Mouse (Mus musculus): Measurements from ENCODE around the gene Mroh8.
"Not testable (repeated sequence)": the region's sequence is repeated elsewhere in the genome, so short reads cannot be mapped to it uniquely, and the experiment has no call there.

Mroh8 gene

DNA sequence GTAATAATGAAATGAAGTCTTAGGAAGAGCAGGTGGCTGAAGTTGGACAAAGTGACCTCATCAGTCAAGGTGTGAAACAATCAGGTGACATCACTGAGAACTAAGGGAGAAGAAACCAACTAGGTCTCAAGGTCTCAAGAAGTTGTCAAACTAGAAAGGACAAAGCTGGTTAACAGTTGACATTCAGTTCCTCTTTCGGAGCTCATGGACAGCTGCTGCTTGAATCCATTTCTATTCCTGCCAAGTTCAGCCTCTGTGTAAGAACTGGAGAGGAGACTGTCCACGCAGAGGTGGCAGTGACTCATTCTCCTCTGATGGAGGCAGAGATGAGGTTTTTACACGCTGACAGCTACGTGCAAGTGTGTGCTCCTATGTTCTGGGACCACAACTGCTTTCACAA, 92.1 kb downstream of the Mroh8 start:
- DNase-seq, result no peak

DNA sequence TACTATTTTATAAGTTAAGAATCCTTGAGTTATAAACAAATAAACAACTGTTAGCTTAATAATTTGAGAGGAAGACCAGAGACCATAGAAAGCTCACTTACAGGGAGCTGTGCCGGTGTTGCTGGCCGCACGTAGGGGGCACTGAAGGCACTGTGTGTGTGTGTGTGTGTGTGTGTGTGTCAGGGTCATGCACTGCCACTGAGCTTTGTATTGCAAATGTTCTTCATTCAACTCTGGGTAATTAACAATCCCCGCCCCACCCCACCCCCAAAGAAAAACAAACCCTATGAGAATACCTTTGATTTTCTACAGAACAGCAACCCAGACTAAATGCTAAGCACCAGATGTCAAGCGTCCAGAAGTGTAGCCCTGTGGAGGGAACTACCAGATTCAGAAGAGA, 92.8 kb downstream of the Mroh8 start:
- no peak for DNase-seq

DNA sequence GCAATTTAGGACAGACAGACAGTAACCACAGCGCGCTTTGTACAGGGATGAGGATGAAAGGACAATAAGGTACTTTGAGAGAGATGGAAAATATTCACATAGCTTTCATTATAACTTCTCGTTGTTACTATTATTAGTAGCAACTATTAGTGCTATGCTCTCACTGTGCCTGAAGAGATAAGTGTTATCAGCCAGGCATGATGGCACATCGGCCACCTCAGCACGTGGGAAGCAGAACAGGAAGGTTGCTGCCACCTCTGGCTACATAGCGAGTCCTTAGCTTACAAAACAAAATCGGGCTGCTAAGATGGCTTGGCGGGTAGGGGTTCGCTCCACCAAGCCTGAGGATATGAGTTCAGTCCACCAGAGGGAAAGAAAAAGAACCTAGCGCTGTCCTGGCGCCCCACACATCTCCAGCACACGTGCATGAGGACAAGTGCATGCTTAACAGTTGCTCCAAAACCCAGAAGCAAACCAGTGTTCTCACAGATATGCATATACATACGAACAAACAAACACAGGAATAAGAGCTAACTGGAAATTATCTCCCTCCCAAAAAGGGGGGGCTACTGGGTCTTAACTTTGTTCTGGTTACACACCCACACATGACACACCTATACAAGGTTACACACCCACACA, 94.2 kb downstream of the Mroh8 start:
- no peak for DNase-seq

DNA sequence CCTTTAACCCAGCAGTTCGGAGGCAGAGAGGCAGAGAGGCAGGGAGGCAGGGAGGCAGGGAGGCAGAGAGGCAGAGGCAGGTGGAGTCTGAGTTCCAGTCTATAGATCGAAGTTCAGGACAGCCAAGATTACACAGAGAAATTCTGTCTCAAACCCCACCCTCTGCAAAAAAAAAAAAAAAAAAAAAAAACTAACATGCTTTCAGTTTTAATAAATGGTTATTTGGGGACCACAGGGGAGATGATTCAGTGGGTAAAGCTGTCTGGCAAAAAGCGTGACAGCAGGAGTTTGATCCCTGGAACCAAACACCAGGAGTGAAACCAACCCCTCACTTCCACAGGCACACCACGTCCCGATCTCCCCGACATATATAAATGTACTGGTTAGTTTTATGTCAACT, 101.2 kb downstream of the Mroh8 start:
- no peak for DNase-seq

DNA sequence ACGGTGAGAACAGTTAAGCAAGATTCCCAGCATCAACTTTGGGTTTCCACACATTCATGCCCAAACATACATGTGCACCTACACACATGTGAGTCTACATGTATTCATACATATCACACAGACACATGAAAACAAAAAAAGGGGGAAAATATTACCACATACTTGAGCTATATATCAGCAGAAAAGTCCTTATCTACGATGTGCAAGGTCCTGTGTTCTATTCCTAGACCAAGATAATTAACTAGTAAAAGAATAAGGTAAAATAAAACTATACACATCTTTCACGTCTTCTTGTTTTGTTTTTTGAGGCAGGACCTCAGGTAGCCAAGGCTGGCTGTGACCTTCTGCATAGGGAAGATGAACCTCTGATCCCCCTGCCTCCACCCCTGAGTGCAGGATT, 103.1 kb downstream of the Mroh8 start:
- DNase-seq, result no peak

DNA sequence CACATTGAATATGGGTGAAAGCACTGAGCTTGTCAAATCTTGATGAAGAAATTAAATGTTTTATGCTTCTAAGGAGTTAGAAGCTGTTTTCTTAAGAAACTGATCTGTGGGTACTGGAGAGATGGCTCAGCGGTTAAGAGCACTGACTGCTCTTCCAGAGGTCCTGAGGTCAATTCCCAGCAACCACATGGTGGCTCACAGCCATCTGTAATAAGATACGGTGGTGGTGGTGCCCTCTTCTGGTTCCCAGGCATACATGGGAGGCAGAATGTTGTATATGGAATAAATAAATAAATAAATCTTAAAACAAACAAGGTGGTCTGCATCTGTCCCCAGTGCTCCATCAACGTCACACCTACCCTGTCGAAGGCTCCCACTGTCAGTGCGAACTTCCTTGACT, 104.9 kb downstream of the Mroh8 start:
- no peak for DNase-seq

DNA sequence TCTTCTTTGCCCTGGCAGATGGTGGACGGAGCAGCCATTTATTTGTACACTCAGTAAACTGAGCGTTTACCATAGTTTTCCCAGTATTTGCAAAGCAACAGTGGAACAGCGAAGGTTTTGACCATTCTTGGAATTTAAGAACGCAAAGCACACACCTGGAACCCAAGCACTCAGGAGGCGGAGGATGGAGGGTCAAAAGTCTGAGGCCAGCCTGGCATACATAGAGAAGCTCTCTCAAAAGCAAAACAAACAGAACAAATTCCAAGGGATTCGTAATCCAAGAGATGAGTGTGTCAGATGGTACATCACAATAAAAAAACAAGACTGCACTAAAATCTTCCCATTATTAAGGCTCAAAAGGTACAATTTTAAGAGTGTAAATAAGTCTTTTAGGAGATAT, 105.8 kb downstream of the Mroh8 start:
- no peak for DNase-seq

DNA sequence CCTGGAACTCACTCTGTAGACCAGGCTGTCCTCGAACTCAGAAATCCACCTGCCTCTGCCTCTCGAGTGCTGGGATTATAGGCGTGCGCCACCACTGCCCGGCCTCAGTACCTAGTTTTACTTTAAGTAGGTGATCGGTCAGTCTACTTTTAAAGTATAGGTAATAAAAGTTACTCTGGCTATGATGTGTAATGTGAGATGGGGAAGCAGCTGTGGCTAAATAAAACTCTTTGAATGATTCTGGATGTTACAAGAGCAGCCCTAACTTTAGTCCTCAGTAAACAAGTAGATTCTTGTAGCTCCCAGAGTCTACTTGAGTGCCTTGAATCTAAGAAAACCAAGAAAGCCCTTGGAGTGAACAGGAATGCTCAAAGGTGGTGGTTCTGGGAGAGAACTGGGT, 106.4 kb downstream of the Mroh8 start:
- no peak for DNase-seq

DNA sequence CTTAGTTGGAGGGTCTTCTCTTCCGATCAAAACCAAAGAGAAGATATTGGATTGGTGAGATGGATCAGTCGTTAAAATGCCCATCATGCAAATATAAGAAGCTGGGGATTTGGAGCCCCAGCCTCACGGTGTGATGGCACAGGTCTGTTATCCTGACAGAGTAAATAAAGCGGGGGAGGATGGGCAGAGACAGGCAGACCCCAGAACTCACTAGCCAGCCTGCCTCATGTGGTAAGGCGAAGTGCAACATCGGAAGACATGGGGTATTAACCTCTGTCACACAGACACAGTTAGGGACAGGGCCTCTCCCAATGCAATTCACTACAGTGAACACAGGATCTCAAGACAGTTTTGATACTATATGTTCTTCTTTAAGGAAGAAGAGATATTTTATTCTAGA, 108.7 kb downstream of the Mroh8 start:
- no peak for DNase-seq

DNA sequence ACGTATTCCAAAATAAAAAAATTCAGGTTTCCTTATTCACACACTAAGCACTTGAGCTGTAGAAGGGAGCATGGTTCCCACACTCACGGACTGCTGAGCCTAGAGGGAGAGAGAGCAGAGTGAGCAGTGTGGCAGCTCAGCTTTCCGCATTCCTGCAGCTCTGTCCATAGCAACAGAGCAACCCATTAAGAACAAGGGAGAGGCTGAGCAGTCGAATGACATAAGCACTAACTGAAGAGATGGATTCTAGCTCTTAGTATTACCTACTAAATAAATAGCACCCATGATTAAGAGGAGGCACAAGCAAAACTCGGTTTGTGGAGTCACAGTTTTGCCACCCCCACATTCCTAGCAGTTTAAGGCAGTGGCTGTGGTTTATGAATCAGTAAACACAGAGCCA, 109.2 kb downstream of the Mroh8 start:
- no peak for DNase-seq

DNA sequence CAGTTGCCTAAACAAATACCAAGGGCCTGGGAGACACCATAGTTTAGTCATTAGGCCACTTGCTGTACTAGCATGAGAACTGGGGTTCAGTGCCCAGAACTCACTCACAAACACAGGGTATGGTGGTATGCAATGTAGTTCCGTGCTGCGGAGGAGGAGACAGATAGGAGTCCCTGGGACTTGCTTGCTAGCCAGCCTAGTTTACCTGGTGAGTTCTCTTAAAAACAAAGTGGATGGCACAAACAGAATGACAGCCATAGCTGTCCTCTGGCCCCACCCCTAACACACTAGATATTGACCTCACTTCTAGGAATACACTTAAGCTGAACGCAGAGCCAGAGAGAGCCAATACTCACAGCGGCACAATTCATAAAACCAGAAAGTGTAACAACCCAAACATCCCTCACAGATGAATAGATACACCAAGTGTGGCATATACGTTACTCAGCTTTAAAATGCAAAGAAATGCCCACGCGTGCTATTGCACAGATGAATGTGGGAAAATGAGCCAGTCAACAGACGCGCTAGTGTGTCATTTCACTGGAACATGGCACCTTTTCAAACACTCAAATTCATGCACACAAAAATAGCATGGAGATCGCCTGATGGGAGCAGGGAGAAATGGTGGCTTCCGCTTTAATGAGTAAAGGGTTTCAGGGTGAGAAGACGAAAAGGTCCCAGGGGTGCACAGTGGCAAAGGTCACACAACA, 112.8 kb downstream of the Mroh8 start:
- no peak for DNase-seq

DNA sequence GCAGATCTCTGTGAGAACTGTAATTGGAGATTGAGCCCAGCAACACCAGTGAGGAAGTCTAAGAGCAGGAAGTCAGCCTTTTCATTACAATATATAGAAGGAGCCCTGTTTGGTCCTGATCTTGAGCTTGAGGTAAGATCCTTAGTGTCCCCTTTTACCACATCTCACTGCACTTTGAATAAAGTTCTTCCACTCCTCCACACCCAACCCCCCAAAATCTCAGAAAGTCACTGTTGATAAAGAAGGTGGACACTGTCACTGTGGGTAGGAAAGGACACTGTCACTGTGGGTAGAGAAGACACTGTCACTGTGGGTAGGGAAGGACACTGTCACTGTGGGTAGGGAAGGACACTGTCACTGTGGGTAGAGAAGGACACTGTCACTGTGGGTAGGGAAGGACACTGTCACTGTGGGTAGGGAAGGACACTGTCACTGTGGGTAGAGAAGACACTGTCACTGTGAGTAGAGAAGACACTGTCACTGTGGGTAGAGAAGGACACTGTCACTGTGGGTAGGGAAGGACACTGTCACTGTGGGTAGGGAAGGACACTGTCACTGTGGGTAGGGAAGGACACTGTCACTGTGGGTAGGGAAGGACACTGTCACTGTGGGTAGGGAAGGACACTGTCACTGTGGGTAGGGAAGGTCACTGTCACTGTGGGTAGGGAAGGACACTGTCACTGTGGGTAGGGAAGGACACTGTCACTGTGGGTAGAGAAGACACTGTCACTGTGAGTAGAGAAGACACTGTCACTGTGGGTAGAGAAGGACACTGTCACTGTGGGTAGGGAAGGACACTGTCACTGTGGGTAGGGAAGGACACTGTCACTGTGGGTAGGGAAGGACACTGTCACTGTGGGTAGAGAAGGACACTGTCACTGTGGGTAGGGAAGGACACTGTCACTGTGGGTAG, 113.8 kb downstream of the Mroh8 start:
- not testable (repeated sequence) for DNase-seq

DNA sequence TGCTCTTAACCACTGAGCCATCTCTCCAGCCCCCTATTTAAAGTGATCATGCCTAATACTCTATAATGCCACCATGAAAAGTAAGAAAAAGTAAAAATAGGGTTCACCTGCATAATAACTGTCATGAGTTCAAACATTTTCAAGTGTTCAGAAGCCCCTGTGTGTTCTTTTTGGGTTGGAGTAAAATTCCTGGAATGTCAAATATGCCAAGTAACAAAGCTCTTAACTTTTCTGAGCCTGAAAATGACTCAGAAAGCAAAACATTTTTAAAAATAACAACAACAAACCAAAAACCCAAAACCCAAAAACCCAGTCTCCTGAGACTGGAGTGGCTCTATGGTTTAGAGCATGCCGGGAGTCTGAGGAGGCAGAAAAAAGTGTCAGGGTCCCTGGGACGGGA, 115.2 kb downstream of the Mroh8 start:
- no peak for DNase-seq

Measured in thymus, postnatal 36 days (tissue).